Mouse (Mus musculus): ENCODE measurements around the gene Ifit1. TPM values are rescaled to one million over a fixed set of nuclear protein-coding genes. Genes with fewer than 3 reads are reported as not detected.
A peak's percentile ranks its signal among the peaks of the same experiment; 100 is the strongest.
"Not testable (repeated sequence)": the region's sequence is repeated elsewhere in the genome, so short reads cannot be mapped to it uniquely, and the experiment has no call there.

Gene Ifit1
- polyA plus RNA-seq (2016; fragmentation: Nextera tagmentation; extraction: Ambion mirVana), result 0.26 and 0.51 TPM in 2 replicates

DNA sequence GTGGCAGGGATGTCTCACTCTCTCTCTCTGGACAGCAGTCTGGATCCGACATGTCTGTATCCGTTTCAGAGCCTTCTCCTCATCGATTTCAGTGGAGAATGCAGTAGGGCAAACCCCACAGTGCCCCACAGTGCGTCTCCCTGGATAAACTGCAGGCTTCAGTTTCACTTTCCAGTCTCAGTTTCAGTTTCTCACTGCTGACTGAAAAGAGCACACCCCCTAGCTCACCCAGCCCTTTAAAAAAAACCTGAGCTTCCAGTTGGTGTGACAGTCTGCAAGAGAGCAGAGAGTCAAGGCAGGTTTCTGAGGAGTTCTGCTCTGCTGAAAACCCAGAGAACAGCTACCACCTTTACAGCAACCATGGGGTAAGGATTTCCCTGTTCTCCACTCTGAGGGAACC lies at the start of gene Ifit1, which contains the start of gene Ifit1bl2:
Gene Ifit1, plus strand, starts transcription at position 249 of the 400 bp plus-strand sequence.
Gene Ifit1bl2, minus strand, starts transcription at position 121 of the 400 bp plus-strand sequence.
- no peaks in the 10 kb centered on the region for H3K9me3 ChIP-seq (replicated peaks)
- peak within 1 kb of the TSS; percentile 27 for H3K4me2 ChIP-seq
- H3K36me3 ChIP-seq, result no peaks in the 10 kb centered on the region
- no peak within 1 kb of the TSS for H3K4me3 ChIP-seq
- 27% methylated on average over 4 of the region's 4 CpGs for WGBS (ENCODE audit: insufficient replicate concordance)
- no peak within 1 kb of the TSS for H3K27ac ChIP-seq
- peaks cover 19% of the 10 kb centered on the region for H3K27me3 ChIP-seq (replicated peaks)
- no peak for ATAC-seq
- peaks cover 14% of the 10 kb centered on the region for H3K4me1 ChIP-seq
- H3K9ac ChIP-seq, result no peak within 1 kb of the TSS; the same call in 1 of the 2 replicates

DNA sequence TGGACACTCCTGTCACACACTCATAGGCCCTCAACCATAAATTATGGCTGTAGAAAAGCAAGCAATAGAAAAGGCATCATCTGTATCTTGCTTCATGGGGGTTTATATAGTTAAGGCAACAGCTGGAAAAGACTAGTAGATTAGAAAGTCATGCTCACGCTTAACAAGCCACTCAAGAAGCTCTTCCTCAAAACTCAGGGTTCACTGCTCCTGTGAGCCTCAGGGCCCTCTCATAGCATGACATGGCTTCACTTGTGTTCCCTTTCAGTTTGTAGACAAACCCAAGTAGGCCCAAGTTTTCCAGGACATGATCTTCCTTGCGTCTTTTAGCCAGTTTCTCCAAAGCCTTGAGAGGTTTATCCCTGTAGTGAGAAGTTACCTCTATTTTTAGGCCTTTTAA lies 47.2 kb upstream of the Ifit1 start:
- Histone ChIP-seq H3K4me3 (no peak overlapping the region), H3K36me3 (no peaks in the 10 kb centered on the region), H3K27me3 (replicated peaks) (0 out of 2 replicates have a peak, but pooled peaks cover 3% of the 10 kb centered on the region), H3K4me2 (no peak overlapping the region), H3K9ac (no peak overlapping the region), H3K9me3 (replicated peaks) (no peaks in the 10 kb centered on the region), H3K27ac (no peak overlapping the region), H3K4me1 (no peaks in the 10 kb centered on the region)
- no peak for ATAC-seq
- WGBS (ENCODE audit: insufficient replicate concordance), result 64% methylated on average over 2 of the region's 2 CpGs

DNA sequence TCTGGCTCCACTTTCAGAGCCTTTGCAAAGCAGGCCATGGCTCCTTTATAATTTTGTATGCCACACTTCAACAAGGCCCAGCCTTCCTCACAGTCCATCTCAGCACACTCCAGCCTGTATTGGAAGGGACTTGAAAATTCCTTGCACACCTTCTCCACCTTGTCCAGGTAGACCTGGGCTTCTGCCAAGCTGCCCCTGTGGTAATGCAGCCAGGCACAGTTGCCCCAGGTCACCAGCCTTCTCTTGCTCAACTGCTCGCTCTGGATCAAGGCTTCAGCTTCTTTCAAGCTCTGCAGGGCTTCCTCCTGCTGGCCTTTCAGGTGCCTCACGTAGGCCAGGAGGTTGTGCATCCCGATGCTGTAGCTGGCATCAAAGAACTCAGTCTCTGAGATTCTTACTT lies 46.1 kb upstream of the Ifit1 start:
- 60% methylated on average over 3 of the region's 3 CpGs for WGBS (ENCODE audit: insufficient replicate concordance)
- H3K4me1 ChIP-seq; ATAC-seq; H3K4me3 ChIP-seq; H3K9ac ChIP-seq; H3K9me3 ChIP-seq (replicated peaks); H3K27me3 ChIP-seq (replicated peaks); H3K4me2 ChIP-seq; H3K27ac ChIP-seq; H3K36me3 ChIP-seq: not testable (repeated sequence)

DNA sequence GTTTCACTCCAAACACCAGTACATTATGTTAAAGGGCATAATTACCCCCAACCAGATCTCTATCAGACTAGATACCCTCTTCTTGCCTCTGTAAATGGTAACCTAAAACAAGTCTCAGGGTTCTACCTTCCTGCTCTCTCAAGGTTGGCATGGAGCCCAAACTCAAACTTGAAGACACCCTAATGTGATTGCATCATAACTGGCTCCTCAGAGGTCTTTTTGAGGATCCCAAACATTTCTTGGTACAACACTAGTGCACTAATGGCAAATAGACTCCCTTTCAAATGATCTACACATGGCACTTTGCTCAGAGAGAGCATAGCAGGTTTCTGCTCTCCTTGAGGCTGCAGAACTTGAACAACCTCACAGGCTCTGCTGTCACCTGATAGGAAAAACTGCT lies 43.9 kb upstream of the Ifit1 start:
- no peak overlapping the region for H3K4me2 ChIP-seq
- ATAC-seq, result no peak
- H3K36me3 ChIP-seq, result no peaks in the 10 kb centered on the region
- H3K27ac ChIP-seq, result no peak overlapping the region
- H3K4me1 ChIP-seq, result no peaks in the 10 kb centered on the region
- H3K9ac ChIP-seq, result no peak overlapping the region
- H3K27me3 ChIP-seq (replicated peaks), result no peaks in the 10 kb centered on the region
- H3K4me3 ChIP-seq, result no peak overlapping the region
- H3K9me3 ChIP-seq (replicated peaks), result no peaks in the 10 kb centered on the region

DNA sequence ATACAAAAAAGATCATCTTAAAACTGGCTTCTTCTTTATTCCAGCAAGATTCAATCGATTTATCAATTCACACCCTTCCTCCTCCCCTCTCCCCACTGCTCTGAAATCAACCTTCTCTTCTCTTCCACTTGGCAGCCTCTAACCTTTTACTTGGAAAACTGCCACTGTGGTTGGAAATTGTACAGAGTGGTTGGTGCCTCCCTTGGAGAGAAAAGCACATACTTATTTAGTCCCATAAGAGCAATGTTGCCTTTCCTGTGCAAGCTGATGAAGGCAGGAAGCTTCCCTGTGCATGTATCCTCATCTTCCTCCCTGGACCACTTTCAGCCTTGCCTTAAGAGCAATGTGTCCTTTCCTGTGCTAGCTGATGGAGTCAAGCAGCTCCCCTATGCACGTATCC lies 42.3 kb upstream of the Ifit1 start:
- no peak for ATAC-seq
- Histone ChIP-seq H3K9ac (no peak overlapping the region), H3K4me1 (no peaks in the 10 kb centered on the region), H3K4me2 (no peak overlapping the region), H3K27ac (no peak overlapping the region), H3K4me3 (no peak overlapping the region), H3K36me3 (no peaks in the 10 kb centered on the region), H3K27me3 (replicated peaks) (no peaks in the 10 kb centered on the region), H3K9me3 (replicated peaks) (no peaks in the 10 kb centered on the region)
- WGBS (ENCODE audit: insufficient replicate concordance), result 62% methylated on average over 2 of the region's 2 CpGs

DNA sequence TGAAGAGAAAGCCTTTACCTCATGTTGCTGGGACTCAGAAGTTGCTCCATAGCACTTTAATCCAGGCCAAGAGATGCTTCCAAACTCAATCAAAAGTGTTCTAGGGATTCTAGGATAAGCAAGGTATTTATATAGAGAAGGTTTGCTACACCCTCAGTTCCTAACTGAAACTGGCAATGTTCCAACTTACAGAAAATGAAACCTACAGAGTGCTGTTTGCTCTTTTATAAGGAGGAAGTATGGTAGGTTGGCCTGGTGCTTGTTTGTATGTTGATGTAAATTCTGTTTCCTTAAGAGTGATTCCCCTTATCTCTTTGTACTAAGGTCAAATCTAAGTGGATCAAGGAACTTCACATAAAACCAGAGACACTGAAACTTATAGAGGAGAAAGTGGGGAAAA lies 41.4 kb upstream of the Ifit1 start:
- not testable (repeated sequence) for H3K9ac ChIP-seq; H3K4me2 ChIP-seq; H3K36me3 ChIP-seq; H3K4me3 ChIP-seq; H3K4me1 ChIP-seq; H3K27ac ChIP-seq; ATAC-seq; H3K9me3 ChIP-seq (replicated peaks); H3K27me3 ChIP-seq (replicated peaks)

DNA sequence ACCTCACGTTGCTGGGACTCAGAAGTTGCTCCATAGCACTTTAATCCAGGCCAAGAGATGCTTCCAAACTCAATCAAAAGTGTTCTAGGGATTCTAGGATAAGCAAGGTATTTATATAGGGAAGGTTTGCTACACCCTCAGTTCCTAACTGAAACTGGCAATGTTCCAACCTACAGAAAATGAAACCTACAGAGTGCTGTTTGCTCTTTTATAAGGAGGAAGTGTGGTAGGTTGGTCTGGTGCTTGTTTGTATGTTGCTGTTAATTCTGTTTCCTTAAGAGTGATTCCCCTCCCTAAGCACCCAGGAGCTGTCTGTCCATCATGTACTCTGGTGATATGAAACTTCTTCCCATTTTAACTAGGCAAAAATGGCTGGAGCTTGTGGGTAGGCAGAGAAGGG lies 38.8 kb upstream of the Ifit1 start, which contains the start of gene Ifit1bl1:
Gene Ifit1bl1, minus strand, starts transcription at position 69 of the 400 bp plus-strand sequence.
- 23% methylated on average over 1 of the region's 1 CpGs for whole genome bisulfite sequencing (ENCODE audit: insufficient replicate concordance)
- not testable (repeated sequence) for H3K4me3 ChIP-seq; H3K4me1 ChIP-seq; H3K27ac ChIP-seq; H3K4me2 ChIP-seq; H3K27me3 ChIP-seq (replicated peaks); ATAC-seq; H3K9me3 ChIP-seq (replicated peaks); H3K9ac ChIP-seq; H3K36me3 ChIP-seq

DNA sequence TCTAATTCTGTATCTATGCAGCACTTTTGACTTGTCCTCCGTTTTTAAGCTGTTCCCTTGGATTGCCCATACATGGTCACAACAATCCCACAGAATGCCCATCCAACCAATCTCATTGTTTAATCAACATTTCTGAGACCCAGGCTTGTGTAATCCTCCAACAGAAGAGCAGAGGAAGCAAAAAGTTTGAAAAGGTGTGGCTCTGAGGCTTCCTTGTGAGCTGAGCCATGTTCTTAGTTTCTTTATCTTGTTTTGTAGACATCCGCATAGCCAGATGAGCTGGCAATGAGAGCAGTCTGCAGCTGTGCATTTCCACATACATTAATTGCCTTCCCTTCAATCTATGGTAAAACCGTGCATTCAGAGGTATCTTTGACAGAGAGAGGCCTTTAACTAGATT lies 35.2 kb upstream of the Ifit1 start:
- H3K27me3 ChIP-seq (replicated peaks), result no peaks in the 10 kb centered on the region
- 63% methylated on average over 3 of the region's 3 CpGs for WGBS (ENCODE audit: insufficient replicate concordance)
- H3K27ac ChIP-seq, result no peak overlapping the region

DNA sequence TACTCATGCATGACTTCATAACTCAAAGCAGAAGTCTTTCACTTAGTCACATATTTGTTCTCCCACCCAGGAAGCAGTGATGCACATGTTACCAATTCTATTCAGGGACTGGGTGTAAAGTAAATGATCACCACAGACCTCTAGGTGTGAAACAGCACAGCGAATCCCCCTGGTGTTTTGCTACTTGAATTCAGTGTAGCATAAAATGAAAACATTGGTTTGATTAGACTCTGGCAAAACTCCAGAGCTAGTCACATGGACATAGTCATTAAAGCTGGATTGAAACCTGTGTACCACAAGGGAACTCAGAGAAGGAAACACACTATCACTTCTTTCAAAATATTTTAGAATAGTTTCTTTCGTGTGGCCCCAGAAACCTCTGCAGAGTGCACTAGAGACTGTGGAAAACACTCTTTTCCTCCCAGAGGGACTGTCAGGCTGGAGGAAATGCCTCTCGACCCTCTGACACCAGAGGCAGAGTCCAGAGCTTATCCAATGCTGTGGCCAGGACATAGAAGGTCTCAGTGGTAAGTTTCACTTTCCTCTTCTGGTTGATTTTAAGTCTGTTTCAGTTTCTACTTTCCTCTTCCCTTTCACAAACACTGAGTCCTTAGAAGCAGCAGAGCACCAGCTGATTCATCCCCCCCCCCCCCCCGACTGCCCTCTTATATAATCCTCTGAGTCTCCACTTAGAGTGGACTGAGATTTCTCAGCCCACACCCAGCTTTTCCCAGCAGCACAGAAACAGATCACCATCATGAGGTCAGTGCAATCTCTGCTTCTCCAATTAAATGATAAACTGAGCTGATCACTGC lies 33.2 kb upstream of the Ifit1 start, which contains the start of gene Ifit3b:
Gene Ifit3b, plus strand, starts transcription at position 734 of the 815 bp plus-strand sequence.
- ATAC-seq, result peak; percentile 60; the same call in 1 of the 2 replicates
- not testable (repeated sequence) for H3K27ac ChIP-seq

More for the DNA sequence above, 35.2 kb upstream of the Ifit1 start:
- Histone ChIP-seq H3K9me3 (replicated peaks) (no peaks in the 10 kb centered on the region), H3K36me3 (no peaks in the 10 kb centered on the region), H3K4me3 (no peak overlapping the region), H3K4me1 (no peaks in the 10 kb centered on the region), H3K4me2 (no peak overlapping the region), H3K9ac (no peak overlapping the region)
- no peak for ATAC-seq

DNA sequence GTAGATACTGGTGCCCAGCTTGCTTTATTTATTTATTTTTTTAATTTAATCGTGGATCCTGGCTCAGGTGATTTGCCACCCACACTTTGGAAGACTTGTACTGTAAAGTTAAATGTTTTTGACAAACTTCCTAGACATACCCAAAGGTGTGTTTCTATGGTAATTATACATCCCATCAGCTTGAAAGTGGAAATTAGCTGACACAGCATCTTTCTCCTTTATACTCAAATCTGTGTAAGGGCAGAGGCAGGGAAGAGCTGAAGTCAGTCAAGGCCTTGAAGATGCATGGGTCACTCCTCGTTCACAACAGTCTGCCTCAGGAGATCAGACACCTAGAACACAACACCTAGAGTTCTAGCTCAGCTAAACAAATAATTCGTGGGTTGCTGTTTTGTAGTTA lies 30.6 kb upstream of the Ifit1 start:
- not testable (repeated sequence) for H3K4me1 ChIP-seq; H3K4me3 ChIP-seq; H3K27ac ChIP-seq; ATAC-seq; H3K9ac ChIP-seq; H3K27me3 ChIP-seq (replicated peaks); H3K36me3 ChIP-seq; H3K4me2 ChIP-seq; H3K9me3 ChIP-seq (replicated peaks)
- WGBS (ENCODE audit: insufficient replicate concordance), result 40% methylated on average over 3 of the region's 3 CpGs

More for the DNA sequence above, 33.2 kb upstream of the Ifit1 start, which contains the start of gene Ifit3b:
- H3K4me1 ChIP-seq; H3K9me3 ChIP-seq (replicated peaks); H3K4me3 ChIP-seq; H3K27me3 ChIP-seq (replicated peaks); H3K4me2 ChIP-seq; H3K9ac ChIP-seq; H3K36me3 ChIP-seq: not testable (repeated sequence)
- 31% methylated on average over 4 of the region's 4 CpGs for WGBS (ENCODE audit: insufficient replicate concordance)

DNA sequence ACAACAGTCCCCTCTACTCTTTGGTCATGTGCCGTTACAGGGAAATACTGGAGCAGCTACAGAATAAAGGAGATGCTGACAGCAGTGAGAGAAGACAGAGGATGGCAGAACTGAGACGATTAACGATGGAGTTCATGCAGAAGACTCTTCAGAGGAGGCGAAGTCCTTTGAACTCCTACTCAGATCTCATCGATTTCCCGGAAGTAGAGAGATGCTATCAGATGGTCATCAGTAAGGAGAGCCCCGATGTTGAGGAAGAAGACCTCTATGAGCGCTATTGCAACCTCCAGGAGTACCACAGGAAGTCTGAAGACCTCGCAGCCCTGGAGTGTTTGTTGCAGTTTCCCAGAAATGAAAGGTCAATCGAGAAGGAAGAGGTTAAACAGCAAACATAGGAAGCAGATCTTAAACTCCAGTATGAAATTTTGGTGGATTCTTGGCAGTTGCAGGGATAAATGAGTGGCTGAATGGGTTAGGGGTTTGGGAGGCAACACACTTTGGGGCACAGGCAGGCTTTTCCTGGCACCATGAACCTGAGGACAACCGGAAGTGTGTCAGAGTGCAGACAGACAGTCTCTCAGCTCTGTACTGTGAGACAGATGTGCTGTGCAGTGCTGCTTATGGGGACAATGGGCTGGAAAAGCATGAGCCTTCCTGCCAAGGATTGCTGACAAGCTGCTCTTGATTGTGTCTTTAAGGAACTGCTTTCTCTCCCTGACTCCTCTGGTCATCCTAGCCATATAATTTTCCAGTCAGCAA lies 28.2 kb upstream of the Ifit1 start:
- not testable (repeated sequence) for H3K27ac ChIP-seq; H3K9ac ChIP-seq; H3K4me3 ChIP-seq; ATAC-seq; H3K27me3 ChIP-seq (replicated peaks); H3K36me3 ChIP-seq; H3K4me1 ChIP-seq; H3K4me2 ChIP-seq; H3K9me3 ChIP-seq (replicated peaks)
- WGBS (ENCODE audit: insufficient replicate concordance), result 67% methylated on average over 8 of the region's 11 CpGs

DNA sequence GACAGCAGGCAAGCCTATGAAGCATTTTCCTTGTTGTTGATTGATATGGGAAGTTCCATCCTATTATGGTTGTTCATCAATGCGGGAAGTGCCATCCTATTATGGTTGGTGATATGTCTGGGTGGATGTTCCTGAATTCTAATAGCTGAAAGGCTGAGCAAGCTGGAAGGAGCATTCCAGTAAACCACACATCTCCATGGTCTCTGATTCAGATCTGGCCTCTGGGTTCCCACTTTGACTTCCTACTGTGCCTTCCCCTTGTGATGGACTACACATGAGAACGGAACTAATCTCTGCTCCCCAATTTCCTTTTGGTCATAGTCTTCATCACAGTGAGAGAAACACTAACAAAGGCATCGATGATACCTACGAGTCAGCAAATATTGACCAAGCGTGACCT lies 19.8 kb upstream of the Ifit1 start:
- Histone ChIP-seq H3K9ac (no peak overlapping the region), H3K4me2 (no peak overlapping the region), H3K27ac (no peak overlapping the region), H3K4me1 (no peaks in the 10 kb centered on the region), H3K27me3 (replicated peaks) (no peaks in the 10 kb centered on the region), H3K9me3 (replicated peaks) (no peaks in the 10 kb centered on the region), H3K36me3 (no peaks in the 10 kb centered on the region), H3K4me3 (no peak overlapping the region)
- ATAC-seq, result no peak
- WGBS (ENCODE audit: insufficient replicate concordance), result 69% methylated on average over 5 of the region's 5 CpGs
